Mouse (Mus musculus) small intestine, adult 2 months (tissue): ENCODE measurements around the gene Hs2st1.

Experiments used
- CTCF ChIP-seq: fragments of 200-500 bp; IDR thresholded peaks from 2 replicates; pipeline ENCODE4 v1.5.1; 2012; ENCODE audit warnings: low read depth, mild to moderate bottlenecking, control low read depth, inconsistent platforms, low read length, moderate library complexity, mixed read lengths; ENCODE audit not compliant: insufficient replicate concordance, insufficient read length; ENCODE audit errors: extremely low read depth
- POLR2A ChIP-seq: fragments of 200-500 bp; IDR thresholded peaks from 2 replicates; pipeline ENCODE4 v1.6.1; 2012; ENCODE audit warnings: low read depth, mild to moderate bottlenecking, control low read depth, inconsistent platforms, low read length, moderate library complexity

GRCm38 (mm10) chr3:144570816-144571487, 971 bp upstream of the Hs2st1 start:
- TF ChIP-seq CTCF (no peak), POLR2A (no peak)
